ENCODE assay signal across 8 mouse cellular contexts in the genomic region with DNA sequence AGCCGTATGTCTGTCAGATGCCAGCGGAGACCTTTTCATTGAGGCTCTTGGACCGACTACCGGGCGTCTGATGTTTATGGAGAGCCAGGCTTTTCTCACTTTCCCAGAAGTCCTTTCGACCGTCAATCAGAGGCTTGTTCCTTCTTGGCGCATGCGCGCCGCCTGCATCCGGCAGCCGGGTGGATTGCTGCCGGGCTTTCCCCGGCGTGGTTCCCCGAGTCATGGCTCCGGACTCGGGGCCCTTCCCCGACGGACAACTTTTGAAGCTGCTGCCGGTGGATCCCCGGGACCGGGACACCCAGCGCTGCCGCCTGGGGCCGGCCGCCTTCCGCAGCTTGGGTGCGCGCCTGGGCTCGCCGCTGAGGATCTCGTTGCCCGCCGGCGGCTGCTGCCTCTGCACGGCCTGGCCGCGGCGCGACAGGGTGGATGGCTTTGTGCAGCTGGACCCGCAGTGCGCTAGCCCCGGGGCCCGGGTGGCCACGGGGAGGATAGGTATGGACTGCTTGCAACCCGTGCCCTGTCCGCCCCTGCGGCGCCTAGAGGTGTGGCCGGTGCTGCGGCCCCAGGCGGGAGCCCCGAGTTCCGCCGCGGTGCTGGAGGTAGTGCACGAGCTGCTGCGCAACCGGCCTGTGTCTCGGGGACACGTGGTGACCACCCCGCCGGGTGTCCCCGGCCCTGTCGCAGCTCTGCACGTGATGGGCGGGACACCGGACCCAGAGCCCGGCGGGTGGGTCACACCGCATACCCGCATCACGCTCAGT. TPM values are rescaled to one million over a fixed set of nuclear protein-coding genes. Genes with fewer than 3 reads are reported as not detected.
DNase-seq lines count a peak whose midpoint lies in the region; ATAC-seq and TF ChIP-seq lines count a peak whose summit lies in the region.

No protein-coding gene starts in this region.

- peaks cover 25% of the 10 kb centered on the region for H3K36me3 ChIP-seq in G1E (replicated peaks)
- peaks cover 12% of the 10 kb centered on the region for H3K36me3 ChIP-seq in forebrain, embryonic 15.5 days
- H3K36me3 ChIP-seq in neural tube, embryonic 15.5 days = peaks cover 19% of the 10 kb centered on the region

- WGBS in forebrain, embryonic 15.5 days = 0% methylated on average over 75 of the region's 75 CpGs
- WGBS in lung, adult 2 months = under 1% methylated on average over 75 of the region's 75 CpGs
- under 1% methylated on average over 70 of the region's 75 CpGs for WGBS in neural tube, embryonic 15.5 days

- peak; percentile 93 for DNase-seq in G1E (ENCODE audit: low spot score)
- peak; percentile 92 for DNase-seq in cerebellum, adult 11-12 months
- DNase-seq in heart, postnatal 25 days (ENCODE audit: low spot score) = peak; percentile 82
- peak; percentile 85 to 93 for DNase-seq in layer of hippocampus, adult 18-20 months (ENCODE audit: low spot score in 2 of 2)
- peak; percentile 81 for DNase-seq in lung, adult 2 months
- DNase-seq in testis, postnatal 10 days (ENCODE audit: low spot score) = peak; percentile 85

- H3K9ac ChIP-seq in forebrain, embryonic 15.5 days (replicated peaks) = peak overlapping the region; percentile 80
- H3K9ac ChIP-seq in neural tube, embryonic 15.5 days (replicated peaks) = peak overlapping the region; percentile 68

- H3K27ac ChIP-seq in forebrain, embryonic 15.5 days (replicated peaks) = peak overlapping the region; percentile 77
- H3K27ac ChIP-seq in neural tube, embryonic 15.5 days (replicated peaks) = peak overlapping the region; percentile 77

- H3K9me3 ChIP-seq in G1E (replicated peaks) = peaks cover 6% of the 10 kb centered on the region; the same call in 1 of the 2 replicates
- H3K9me3 ChIP-seq in forebrain, embryonic 15.5 days = no peaks in the 10 kb centered on the region
- H3K9me3 ChIP-seq in neural tube, embryonic 15.5 days (replicated peaks) = no peaks in the 10 kb centered on the region

- peaks cover 7% of the 10 kb centered on the region for H3K4me1 ChIP-seq in G1E (ENCODE audit: insufficient read depth, low read depth, low read length)
- H3K4me1 ChIP-seq in forebrain, embryonic 15.5 days = peaks cover 19% of the 10 kb centered on the region
- peaks cover 3% of the 10 kb centered on the region for H3K4me1 ChIP-seq in lung, adult 2 months (ENCODE audit: control insufficient read depth, insufficient read depth, low read length)
- peaks cover 16% of the 10 kb centered on the region for H3K4me1 ChIP-seq in neural tube, embryonic 15.5 days

- intact Hi-C loops in heart, postnatal 25 days (cut with DNase I) = loop anchor here (10.0 kb wide), 1 partner anchor 124 kb away; no protein-coding TSS in a partner anchor

- peak overlapping the region; percentile 98 for H3K4me2 ChIP-seq in forebrain, embryonic 15.5 days (replicated peaks)
- H3K4me2 ChIP-seq in neural tube, embryonic 15.5 days = peak overlapping the region; percentile 84

- peak; percentile 86 for ATAC-seq in G1E (ENCODE audit: extremely low read depth, insufficient number of reproducible peaks, low FRiP score, poor library complexity, severe bottlenecking)
- ATAC-seq in forebrain, embryonic 15.5 days (replicated peaks) = peak; percentile 85
- peak; percentile 87 for ATAC-seq in neural tube, embryonic 15.5 days (ENCODE audit: low FRiP score)

- no peaks in the 10 kb centered on the region for H3K27me3 ChIP-seq in G1E (ENCODE audit: insufficient read depth, low read length)
- no peaks in the 10 kb centered on the region for H3K27me3 ChIP-seq in forebrain, embryonic 15.5 days
- no peaks in the 10 kb centered on the region for H3K27me3 ChIP-seq in neural tube, embryonic 15.5 days (replicated peaks)

- peak; percentile 66; the same call in 1 of the 2 replicates for TF ChIP-seq POLR2A in lung, adult 2 months (IDR thresholded peaks at IDR 0.05; ENCODE audit: borderline replicate concordance, extremely low read depth, low read depth, low read length)

- peak overlapping the region; percentile 98 for H3K4me3 ChIP-seq in G1E (ENCODE audit: low read depth, low read length)
- H3K4me3 ChIP-seq in forebrain, embryonic 15.5 days = peak overlapping the region; percentile 84
- H3K4me3 ChIP-seq in lung, adult 2 months (replicated peaks; ENCODE audit: extremely low read depth, low read depth, low read length) = peak overlapping the region; percentile 81
- H3K4me3 ChIP-seq in neural tube, embryonic 15.5 days (replicated peaks) = peak overlapping the region; percentile 56

- no peak for TF ChIP-seq CTCF in G1E (IDR thresholded peaks at IDR 0.05; ENCODE audit: low read depth, low read length)
- no peak for TF ChIP-seq CTCF in lung, adult 2 months (IDR thresholded peaks at IDR 0.05; ENCODE audit: insufficient read depth, low read length)

RNA-seq across cellular contexts. Expression of a gene that starts 6.1 kb away (rescaled TPM):
- total RNA-seq in G1E (2014; fragmentation: Nextera tagmentation) = not detected in 2 replicates
- total RNA-seq in G1E (2017) = not detected in 2 replicates
- polyA plus RNA-seq in G1E (2012) = not detected in 2 replicates
- polyA plus RNA-seq in forebrain, embryonic 15.5 days (2015; fragmentation: Nextera tagmentation; extraction: Ambion mirVana) = not detected in 2 replicates
- not detected for total RNA-seq in heart, postnatal 25 days (2021)
- total RNA-seq in layer of hippocampus, adult 18-20 months (2021) = under 1 TPM in 1 of 2 experiments, not detected in 1; 0.59 TPM
- polyA plus RNA-seq in lung, adult 2 months (2012; rRNA removed) = 0.32 and 0.53 TPM in 2 replicates
- 1.1 and 5.5 TPM in 2 replicates for polyA plus RNA-seq in neural tube, embryonic 15.5 days (2015; fragmentation: Nextera tagmentation; extraction: Ambion mirVana)

RNA-seq across cellular contexts. Expression of a gene that starts 19.5 kb away (rescaled TPM):
- not detected in 2 replicates for total RNA-seq in G1E (2014; fragmentation: Nextera tagmentation)
- not detected in 2 replicates for total RNA-seq in G1E (2017)
- not detected in 2 replicates for polyA plus RNA-seq in G1E (2012)
- 22.8 and 24.2 TPM in 2 replicates for polyA plus RNA-seq in forebrain, embryonic 15.5 days (2015; fragmentation: Nextera tagmentation; extraction: Ambion mirVana)
- 1 to 10 TPM; 4.4 to 4.8 TPM for total RNA-seq in heart, postnatal 25 days (2021)
- total RNA-seq in layer of hippocampus, adult 18-20 months (2021) = 10 to 100 TPM; 85.0 TPM
- polyA plus RNA-seq in lung, adult 2 months (2012; rRNA removed) = 6.1 and 6.4 TPM in 2 replicates
- 41.3 and 45.0 TPM in 2 replicates for polyA plus RNA-seq in neural tube, embryonic 15.5 days (2015; fragmentation: Nextera tagmentation; extraction: Ambion mirVana)

Comparison
In these comparisons a context has a peak if more than half of its experiments do, and no peak if none do; other contexts are left out.
1. Peak in every context shown above with its lines: DNase-seq, ATAC-seq, H3K4me3 ChIP-seq and H3K27ac ChIP-seq.